Comparison of ENCODE assay signal across 21 mouse cellular contexts in the genomic region with DNA sequence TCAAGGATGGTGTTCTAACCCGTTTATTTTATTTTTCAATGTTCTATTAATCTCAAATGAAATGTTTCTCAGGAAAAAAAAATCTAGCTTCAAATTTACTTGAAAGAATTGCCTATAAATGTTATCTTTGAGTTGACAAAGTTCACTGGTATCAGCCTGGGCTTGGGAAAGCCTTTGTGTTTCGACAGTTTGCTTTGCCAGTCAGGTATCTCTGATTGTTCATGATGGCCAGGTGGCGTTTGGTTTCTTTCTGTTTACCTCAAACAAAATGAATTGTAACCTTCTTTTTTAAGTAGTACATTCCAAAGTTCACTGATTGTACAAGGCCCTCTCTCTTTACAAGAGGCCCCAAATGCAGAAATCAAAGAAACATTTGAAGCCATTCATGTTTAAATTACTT.
"Had no signal": no experiment of that assay in that cellular context is flagged by ENCODE, and none has a peak within 500 bp of the region (broad histone marks: within the 10 kb centered on the region; RNA-seq: fewer than 3 reads in every experiment).

No protein-coding gene starts in this region.

- DNase-seq: kidney, adult 18-20 months; kidney, adult 9 months; kidney, postnatal 14 days; kidney, postnatal 4 days; liver; liver, postnatal 0 days; lung, embryonic 14.5 days; right cerebral cortex, adult 18-20 months; right cerebral cortex, postnatal 14 days; right cerebral cortex, postnatal 4 days; thymus, adult 18-20 months; thymus, postnatal 36 days had no signal

- H3K9ac ChIP-seq: limb, embryonic 13.5 days; liver, embryonic 14.5 days; liver, postnatal 0 days; lung, embryonic 14.5 days; midbrain, embryonic 12.5 days; midbrain, embryonic 15.5 days; neural tube, embryonic 12.5 days; neural tube, embryonic 15.5 days had no signal

- H3K36me3 ChIP-seq: limb, embryonic 10.5 days; limb, embryonic 13.5 days; midbrain, embryonic 12.5 days; midbrain, embryonic 15.5 days; neural tube, embryonic 12.5 days; neural tube, embryonic 15.5 days had no signal

- H3K4me2 ChIP-seq: limb, embryonic 13.5 days; lung, embryonic 14.5 days; midbrain, embryonic 12.5 days; midbrain, embryonic 15.5 days; neural tube, embryonic 12.5 days; neural tube, embryonic 15.5 days had no signal

- H3K27ac ChIP-seq: limb, embryonic 10.5 days; limb, embryonic 13.5 days; liver, embryonic 14.5 days; macrophage; midbrain, embryonic 12.5 days; midbrain, embryonic 15.5 days; neural tube, embryonic 12.5 days; neural tube, embryonic 15.5 days had no signal

- H3K9me3 ChIP-seq: limb, embryonic 10.5 days; limb, embryonic 13.5 days; midbrain, embryonic 12.5 days; midbrain, embryonic 15.5 days; neural tube, embryonic 12.5 days; neural tube, embryonic 15.5 days had no signal

- H3K4me3 ChIP-seq: limb, embryonic 10.5 days; limb, embryonic 13.5 days; midbrain, embryonic 12.5 days; midbrain, embryonic 15.5 days; neural tube, embryonic 12.5 days; neural tube, embryonic 15.5 days had no signal

- ATAC-seq: liver, postnatal 0 days; lung, postnatal 0 days; midbrain, embryonic 15.5 days had no signal

- H3K27me3 ChIP-seq: midbrain, embryonic 12.5 days; midbrain, embryonic 15.5 days; neural tube, embryonic 12.5 days; neural tube, embryonic 15.5 days had no signal
